Mouse (Mus musculus): Measurements from ENCODE around the gene Braf.

DNA sequence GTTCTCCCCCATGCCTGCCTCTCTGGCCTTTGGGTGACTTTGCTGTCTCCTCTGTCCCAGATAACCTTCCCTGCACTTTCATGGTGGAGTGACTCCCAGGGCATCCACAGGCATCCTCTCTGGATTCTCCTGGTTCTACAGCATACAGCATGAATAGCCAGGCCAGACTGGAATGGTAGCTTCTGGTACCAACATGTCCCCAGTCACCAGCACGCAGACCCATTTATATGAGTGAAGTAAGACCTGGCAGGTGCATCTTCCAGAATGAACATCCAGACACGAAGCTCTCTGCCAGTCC lies 169.7 kb downstream of the Braf start:
- TF ChIP-seq MAZ (IDR thresholded peaks at IDR 0.05; ENCODE audit: low read depth, low read length) (no peak), POLR2A (IDR thresholded peaks at IDR 0.05; ENCODE audit: low read depth, low read length) (no peak), MAX (IDR thresholded peaks at IDR 0.05; ENCODE audit: low read length) (no peak), ETS1 (conservative IDR thresholded peaks at IDR 0.05; ENCODE audit: low read depth, low read length) (no peak), TBP (conservative IDR thresholded peaks at IDR 0.05; ENCODE audit: low read depth, low read length) (no peak), CTCF (conservative IDR thresholded peaks at IDR 0.05 in 1 of 2, IDR thresholded peaks at IDR 0.05 in 1 of 2; ENCODE audit: low read depth in 2 of 2, low read length in 2 of 2) (no peak)

Data from CH12.LX (cell line).